Mouse (Mus musculus): ENCODE data around the gene Ppp4c. TPM values are rescaled to one million over a fixed set of nuclear protein-coding genes. Genes with fewer than 3 reads are reported as not detected.
A peak's percentile ranks its signal among the peaks of the same experiment; 100 is the strongest.

Gene Ppp4c
- polyA plus RNA-seq, 1 experiment from 2014 or later: 237 TPM

GRCm38 (mm10) chr7:126800269-126801056 is 8.2 kb upstream of the Ppp4c start:
- H3K4me2 ChIP-seq: peak overlapping the region; percentile 85
- 57% methylated on average over 5 of the region's 5 CpGs for WGBS
- H3K27me3 ChIP-seq (replicated peaks): no peaks in the 10 kb centered on the region
- no peak for ATAC-seq (ENCODE audit: insufficient read depth, low FRiP score, low read depth)
- H3K36me3 ChIP-seq: peaks cover 15% of the 10 kb centered on the region
- H3K4me3 ChIP-seq (replicated peaks): peak overlapping the region; percentile 72
- H3K9me3 ChIP-seq: no peaks in the 10 kb centered on the region
- peaks cover 29% of the 10 kb centered on the region for H3K4me1 ChIP-seq
- H3K27ac ChIP-seq: peak overlapping the region; percentile 99
- peak overlapping the region; percentile 35; the same call in 1 of the 2 replicates for H3K9ac ChIP-seq

- H3K27me3 ChIP-seq (replicated peaks): no peaks in the 10 kb centered on the region
- peaks cover 29% of the 10 kb centered on the region for H3K4me1 ChIP-seq
- H3K4me3 ChIP-seq (replicated peaks): peak overlapping the region; percentile 72
- H3K4me2 ChIP-seq: peak overlapping the region; percentile 85
- no peaks in the 10 kb centered on the region for H3K9me3 ChIP-seq
- H3K9ac ChIP-seq: peak overlapping the region; percentile 35; the same call in 1 of the 2 replicates
- H3K27ac ChIP-seq: peak overlapping the region; percentile 99
- peak; percentile 85 for ATAC-seq (ENCODE audit: insufficient read depth, low FRiP score, low read depth)
- peaks cover 23% of the 10 kb centered on the region for H3K36me3 ChIP-seq
- WGBS: 3% methylated on average over 37 of the region's 38 CpGs
Observed at GRCm38 (mm10) chr7:126799468-126800268, 7.4 kb upstream of the Ppp4c start.

- H3K4me2 ChIP-seq: peak overlapping the region; percentile 85
- H3K9me3 ChIP-seq: no peaks in the 10 kb centered on the region
- WGBS: 0% methylated on average over 30 of the region's 36 CpGs
- peaks cover 29% of the 10 kb centered on the region for H3K4me1 ChIP-seq
- peak; percentile 94 for ATAC-seq (ENCODE audit: insufficient read depth, low FRiP score, low read depth)
- H3K27ac ChIP-seq: peak overlapping the region; percentile 99
- H3K9ac ChIP-seq: peak overlapping the region; percentile 87
- peak overlapping the region; percentile 72 for H3K4me3 ChIP-seq (replicated peaks)
- H3K27me3 ChIP-seq (replicated peaks): no peaks in the 10 kb centered on the region
- H3K36me3 ChIP-seq: peaks cover 27% of the 10 kb centered on the region
Observed at GRCm38 (mm10) chr7:126799050-126799467, 6.8 kb upstream of the Ppp4c start.

GRCm38 (mm10) chr7:126798127-126799049 is 6.1 kb upstream of the Ppp4c start:
- H3K4me2 ChIP-seq: peak overlapping the region; percentile 85
- ATAC-seq (ENCODE audit: insufficient read depth, low FRiP score, low read depth): no peak
- H3K4me1 ChIP-seq: peaks cover 29% of the 10 kb centered on the region
- no peaks in the 10 kb centered on the region for H3K9me3 ChIP-seq
- peak overlapping the region; percentile 87 for H3K9ac ChIP-seq
- H3K36me3 ChIP-seq: peaks cover 27% of the 10 kb centered on the region
- no peaks in the 10 kb centered on the region for H3K27me3 ChIP-seq (replicated peaks)
- H3K27ac ChIP-seq: peak overlapping the region; percentile 93
- H3K4me3 ChIP-seq (replicated peaks): peak overlapping the region; percentile 72
- under 1% methylated on average over 40 of the region's 40 CpGs for WGBS

- Histone ChIP-seq H3K4me1 (peaks cover 29% of the 10 kb centered on the region), H3K36me3 (peaks cover 27% of the 10 kb centered on the region), H3K9ac (peak within 1 kb of the TSS; percentile 87), H3K27ac (peak within 1 kb of the TSS; percentile 93), H3K4me3 (replicated peaks) (peak within 1 kb of the TSS; percentile 72), H3K27me3 (replicated peaks) (no peaks in the 10 kb centered on the region), H3K9me3 (no peaks in the 10 kb centered on the region), H3K4me2 (peak within 1 kb of the TSS; percentile 85)
- WGBS: 23% methylated on average over 21 of the region's 21 CpGs
- ATAC-seq (ENCODE audit: insufficient read depth, low FRiP score, low read depth): no peak
Observed at GRCm38 (mm10) chr7:126797411-126798126, 5.3 kb upstream of the Ppp4c start, which contains the start of gene Fam57b. TSS of gene Fam57b (plus strand) at chr7:126797668.

- WGBS: 74% methylated on average over 8 of the region's 8 CpGs
- Histone ChIP-seq H3K9ac (no peak overlapping the region; the same call in 1 of the 2 replicates), H3K4me1 (peaks cover 29% of the 10 kb centered on the region), H3K27ac (no peak overlapping the region), H3K4me3 (replicated peaks) (peak overlapping the region; percentile 72), H3K36me3 (peaks cover 27% of the 10 kb centered on the region), H3K4me2 (peak overlapping the region; percentile 85), H3K9me3 (no peaks in the 10 kb centered on the region), H3K27me3 (replicated peaks) (no peaks in the 10 kb centered on the region)
- ATAC-seq (ENCODE audit: insufficient read depth, low FRiP score, low read depth): no peak
Observed at GRCm38 (mm10) chr7:126796350-126796932, 4.1 kb upstream of the Ppp4c start.

- peaks cover 32% of the 10 kb centered on the region for H3K4me1 ChIP-seq
- no peaks in the 10 kb centered on the region for H3K9me3 ChIP-seq
- no peak for ATAC-seq (ENCODE audit: insufficient read depth, low FRiP score, low read depth)
- peak overlapping the region; percentile 85; the same call in 1 of the 2 replicates for H3K4me2 ChIP-seq
- H3K9ac ChIP-seq: no peak overlapping the region
- no peak overlapping the region for H3K27ac ChIP-seq
- peaks cover 27% of the 10 kb centered on the region for H3K36me3 ChIP-seq
- H3K4me3 ChIP-seq (replicated peaks): no peak overlapping the region
- no peaks in the 10 kb centered on the region for H3K27me3 ChIP-seq (replicated peaks)
- WGBS: 79% methylated on average over 16 of the region's 16 CpGs
Observed at GRCm38 (mm10) chr7:126795387-126796317, 3.4 kb upstream of the Ppp4c start.

GRCm38 (mm10) chr7:126794271-126794605 is 1.9 kb upstream of the Ppp4c start:
- no peaks in the 10 kb centered on the region for H3K27me3 ChIP-seq (replicated peaks)
- WGBS: 77% methylated on average over 4 of the region's 4 CpGs
- no peak for ATAC-seq (ENCODE audit: insufficient read depth, low FRiP score, low read depth)
- peaks cover 25% of the 10 kb centered on the region for H3K4me1 ChIP-seq
- no peak overlapping the region for H3K4me2 ChIP-seq
- no peak overlapping the region for H3K9ac ChIP-seq
- peaks cover 27% of the 10 kb centered on the region for H3K36me3 ChIP-seq
- H3K27ac ChIP-seq: no peak overlapping the region
- no peak overlapping the region for H3K4me3 ChIP-seq (replicated peaks)
- H3K9me3 ChIP-seq: no peaks in the 10 kb centered on the region

GRCm38 (mm10) chr7:126793456-126794270 is 1.4 kb upstream of the Ppp4c start:
- Histone ChIP-seq H3K4me1 (peaks cover 25% of the 10 kb centered on the region), H3K9me3 (no peaks in the 10 kb centered on the region), H3K27ac (peak overlapping the region; percentile 97; the same call in 1 of the 2 replicates), H3K4me2 (peak overlapping the region; percentile 60; the same call in 1 of the 2 replicates), H3K9ac (no peak overlapping the region), H3K4me3 (replicated peaks) (no peak overlapping the region), H3K27me3 (replicated peaks) (no peaks in the 10 kb centered on the region), H3K36me3 (peaks cover 29% of the 10 kb centered on the region)
- ATAC-seq (ENCODE audit: insufficient read depth, low FRiP score, low read depth): no peak
- 70% methylated on average over 4 of the region's 4 CpGs for WGBS
